Mouse (Mus musculus) bone marrow, adult 2 months (tissue): ENCODE data around the gene Mapk8ip3. TPM values are rescaled to one million over a fixed set of nuclear protein-coding genes. Genes with fewer than 3 reads are reported as not detected.

ENCODE experiments used
- H3K27ac ChIP-seq: fragments of 200-500 bp; 2 replicates; pipeline ENCODE4 v1.5.1; 2012; ENCODE audit warnings: low read depth, mild to moderate bottlenecking, control low read depth, inconsistent platforms, low read length; ENCODE audit not compliant: control insufficient read depth, poor library complexity, insufficient read depth
- H3K4me1 ChIP-seq: fragments of 200-500 bp; 2 replicates; pipeline ENCODE4 v1.6.1; 2011; ENCODE audit warnings: low read length; ENCODE audit not compliant: control insufficient read depth, insufficient read depth
- H3K4me3 ChIP-seq: fragments of 200-500 bp; replicated peaks from 2 replicates; pipeline ENCODE3; 2011; ENCODE audit warnings: mild to moderate bottlenecking, low read depth, low read length, control low read depth; ENCODE audit not compliant: control insufficient read depth
- CTCF ChIP-seq: fragments of 200-500 bp; IDR thresholded peaks from 2 replicates; pipeline ENCODE4 v1.5.1; 2011; ENCODE audit warnings: low read length, control low read depth; ENCODE audit not compliant: control insufficient read depth, insufficient read depth
- POLR2A ChIP-seq: fragments of 200-500 bp; IDR thresholded peaks from 2 replicates; pipeline ENCODE4 v1.6.1; 2011; ENCODE audit warnings: low read depth, mild to moderate bottlenecking, control low read depth, low read length, borderline replicate concordance; ENCODE audit not compliant: control insufficient read depth
- WGBS: fragments of 180-500 bp; shearing (Covaris S2); methylation state at CpG from one replicate; pipeline ENCODE4 v1.1.7; 2018; 5-methylcytosine and 5-hydroxymethylcytosine counted together
- polyA plus RNA-seq: library from polyadenylated mRNA; stranded (reverse); fragments of >200 nt; gene quantifications from 2 replicates; pipeline ENCODE4 v1.2.4, GENCODE M21; 2011; ENCODE audit warnings: low replicate concordance; ENCODE audit not compliant: missing spikeins, insufficient read depth, insufficient read length

Gene Mapk8ip3
- polyA plus RNA-seq, 1 experiment = 96.3 TPM

DNA sequence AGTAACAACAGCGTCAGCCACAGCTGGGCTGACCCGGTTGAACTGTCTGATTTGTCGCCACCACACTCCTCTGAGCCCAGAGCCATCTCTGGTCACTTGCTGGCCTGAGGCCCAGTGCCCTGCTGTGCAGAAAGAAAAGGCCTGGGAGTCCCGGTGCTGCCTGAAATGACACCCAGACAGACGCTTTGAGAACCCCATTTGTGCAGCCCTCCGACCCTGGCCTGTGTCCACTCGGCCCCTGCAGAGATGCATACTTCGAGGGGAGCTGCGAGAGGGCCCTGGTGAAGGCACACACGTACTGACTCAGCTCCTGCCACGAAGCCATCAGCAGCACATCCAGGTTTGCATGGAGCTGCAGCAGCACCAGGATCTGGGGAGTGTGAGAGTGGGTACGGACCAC is 44.0 kb downstream of the Mapk8ip3 start:
- Histone ChIP-seq H3K4me1 (no peaks in the 10 kb centered on the region; the same call in 1 of the 2 replicates), H3K4me3 (no peak overlapping the region), H3K27ac (no peak overlapping the region)
- TF ChIP-seq CTCF (no peak), POLR2A (no peak)
- 93% methylated on average over 12 of the region's 12 CpGs for WGBS

DNA sequence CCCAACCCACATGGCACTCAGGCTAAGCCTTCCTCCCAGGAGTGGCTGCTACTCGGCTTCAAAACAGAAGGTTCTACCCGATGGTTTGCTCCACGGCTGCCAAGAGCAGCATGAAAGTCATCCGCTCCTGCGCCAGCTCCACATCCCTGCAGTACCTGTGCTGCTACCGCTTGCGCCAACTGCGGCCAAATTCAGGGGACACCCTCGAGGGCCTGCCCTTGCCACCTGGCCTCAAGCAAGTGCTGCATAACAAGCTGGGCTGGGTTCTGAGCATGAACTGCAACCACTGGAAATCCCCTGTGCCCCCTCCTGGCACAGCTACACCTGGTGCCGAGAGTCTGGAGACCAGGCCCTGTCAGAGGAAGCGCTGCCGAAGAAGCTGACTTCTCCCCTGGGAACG is 45.5 kb downstream of the Mapk8ip3 start:
- H3K27ac ChIP-seq = no peak overlapping the region
- H3K4me3 ChIP-seq = no peak overlapping the region
- WGBS = 85% methylated on average over 13 of the region's 13 CpGs
- TF ChIP-seq POLR2A (0 out of 2 replicates have a peak, but pooled peaks have one; percentile 4), CTCF (no peak)
- H3K4me1 ChIP-seq = peaks cover 4% of the 10 kb centered on the region

DNA sequence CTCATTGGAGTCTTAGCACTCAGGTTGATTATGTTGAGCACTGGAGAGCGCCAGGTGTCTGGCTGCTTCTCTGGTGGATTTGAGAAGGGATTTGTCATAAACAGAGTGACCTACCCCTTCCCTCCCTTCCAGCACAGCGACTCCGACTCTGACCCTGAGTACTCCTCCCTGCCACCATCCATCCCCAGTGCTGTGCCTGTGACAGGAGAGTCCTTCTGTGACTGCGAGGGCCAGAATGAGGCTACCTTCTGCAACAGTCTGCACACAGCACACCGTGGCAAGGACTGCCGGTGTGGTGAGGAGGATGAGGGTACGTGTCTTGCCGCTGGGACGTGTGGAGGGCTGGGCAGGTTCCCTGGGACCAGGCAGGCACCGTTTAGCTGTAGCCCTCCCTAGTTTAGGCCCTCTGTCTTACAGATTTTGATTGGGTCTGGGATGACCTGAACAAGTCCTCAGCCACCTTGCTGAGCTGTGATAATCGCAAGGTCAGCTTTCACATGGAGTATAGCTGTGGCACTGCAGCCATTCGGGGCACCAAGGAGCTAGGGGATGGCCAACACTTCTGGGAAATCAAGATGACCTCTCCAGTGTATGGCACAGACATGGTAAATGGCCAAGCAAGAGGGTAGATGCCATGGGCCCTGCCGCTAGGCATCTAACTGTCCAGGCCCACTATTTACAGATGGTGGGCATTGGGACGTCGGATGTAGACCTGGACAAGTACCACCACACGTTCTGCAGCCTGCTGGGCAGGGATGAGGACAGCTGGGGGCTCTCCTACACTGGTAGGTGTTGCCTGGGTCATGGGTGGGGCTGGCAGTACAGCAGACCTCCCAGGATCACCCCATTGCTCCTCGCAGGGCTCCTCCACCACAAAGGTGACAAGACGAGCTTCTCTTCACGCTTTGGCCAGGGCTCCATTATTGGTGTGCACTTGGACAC is 46.4 kb downstream of the Mapk8ip3 start:
- WGBS = 90% methylated on average over 19 of the region's 19 CpGs
- Histone ChIP-seq H3K27ac (no peak overlapping the region), H3K4me1 (peaks cover 5% of the 10 kb centered on the region), H3K4me3 (no peak overlapping the region)
- TF ChIP-seq POLR2A (0 out of 2 replicates have a peak, but pooled peaks have one; percentile 14), CTCF (no peak)

DNA sequence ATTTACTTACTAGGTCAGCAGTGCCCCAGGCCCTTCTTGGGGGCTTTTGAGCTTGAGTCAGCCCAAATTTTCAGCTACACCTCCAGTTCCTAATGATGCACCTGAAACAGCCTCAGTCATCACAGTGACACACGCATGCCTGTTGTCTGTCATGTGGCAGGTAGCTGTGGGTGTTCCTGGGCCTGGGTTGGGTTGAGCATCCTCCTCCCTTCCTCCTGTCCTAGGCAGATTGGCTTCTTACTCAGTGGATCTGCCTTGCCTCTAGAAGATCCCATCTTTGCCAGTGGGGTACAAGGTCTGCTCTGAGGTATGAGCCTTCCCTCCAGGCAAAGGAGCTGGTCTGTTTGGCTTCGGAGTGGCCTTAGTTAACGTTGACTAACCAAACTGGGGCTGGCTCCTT is 47.9 kb downstream of the Mapk8ip3 start:
- Histone ChIP-seq H3K4me1 (peaks cover 7% of the 10 kb centered on the region), H3K27ac (no peak overlapping the region), H3K4me3 (no peak overlapping the region)
- WGBS = 87% methylated on average over 3 of the region's 3 CpGs
- TF ChIP-seq POLR2A (no peak), CTCF (no peak)

- TF ChIP-seq POLR2A (no peak), CTCF (no peak)
- H3K27ac ChIP-seq = peak overlapping the region; percentile 90
- peaks cover 7% of the 10 kb centered on the region for H3K4me1 ChIP-seq
- peak overlapping the region; percentile 82 for H3K4me3 ChIP-seq
- 58% methylated on average over 18 of the region's 18 CpGs for WGBS
Observed at GRCm38 (mm10) chr17:24887291-24888080, 49.3 kb downstream of the Mapk8ip3 start.

- Histone ChIP-seq H3K27ac (peak overlapping the region; percentile 90), H3K4me3 (peak overlapping the region; percentile 82), H3K4me1 (peaks cover 7% of the 10 kb centered on the region)
- no peak for TF ChIP-seq CTCF
- no peak for TF ChIP-seq POLR2A
- under 1% methylated on average over 18 of the region's 18 CpGs for WGBS
Observed at GRCm38 (mm10) chr17:24886932-24887271, 49.9 kb downstream of the Mapk8ip3 start.

GRCm38 (mm10) chr17:24886134-24886931 is 50.4 kb downstream of the Mapk8ip3 start, which contains the start of the genes Nubp2 and Spsb3:
Nubp2 (minus strand) TSS chr17:24886349.
Spsb3 (plus strand) TSS chr17:24886643.
- Histone ChIP-seq H3K27ac (peak within 1 kb of the TSS; percentile 90), H3K4me1 (peaks cover 7% of the 10 kb centered on the region), H3K4me3 (peak within 1 kb of the TSS; percentile 82)
- under 1% methylated on average over 69 of the region's 69 CpGs for WGBS
- TF ChIP-seq POLR2A (peak; percentile 92), CTCF (no peak)
